Mouse (Mus musculus) kidney, postnatal 0 days (tissue): ENCODE data around the gene Wdr27. TPM values are rescaled to one million over a fixed set of nuclear protein-coding genes. Genes with fewer than 3 reads are reported as not detected.

Experiments
- ATAC-seq: fragments of 200-750 bp; cut with Nextera tagmentation; replicated peaks from 2 replicates; pipeline ENCODE4 v1.8.0; 2017; ENCODE audit warnings: low read depth, moderate number of reproducible peaks, moderate TSS enrichment, moderate library complexity; ENCODE audit not compliant: low FRiP score
- DNase-seq: peaks from one replicate; pipeline ENCODE4 v3.0.0-alpha.2; 2016; ENCODE audit warnings: low spot score
- H3K27ac ChIP-seq: fragments of 300-500 bp; sonication (generic); 2 replicates; pipeline ENCODE4 v1.5.1; 2014; ENCODE audit warnings: mild to moderate bottlenecking
- H3K27me3 ChIP-seq: fragments of 300-500 bp; sonication (generic); 2 replicates; pipeline ENCODE4 v1.6.1; 2014; ENCODE audit warnings: low read length, mixed read lengths; ENCODE audit not compliant: insufficient read depth
- H3K36me3 ChIP-seq: fragments of 300-500 bp; sonication (generic); 2 replicates; pipeline ENCODE4 v1.6.1; 2014; ENCODE audit warnings: low read length, mixed read lengths; ENCODE audit not compliant: insufficient read depth
- H3K4me1 ChIP-seq: fragments of 300-500 bp; sonication (generic); replicated peaks from 2 replicates; pipeline ENCODE4 v1.6.1; 2014; ENCODE audit warnings: antibody characterized with exemption, low read length, mixed read lengths; ENCODE audit not compliant: insufficient read depth
- H3K4me2 ChIP-seq: fragments of 300-500 bp; sonication (generic); 2 replicates; pipeline ENCODE4 v1.6.1; 2014; ENCODE audit warnings: mild to moderate bottlenecking, low read length, moderate library complexity, mixed read lengths
- H3K4me3 ChIP-seq: fragments of 300-500 bp; sonication (generic); replicated peaks from 2 replicates; pipeline ENCODE4 v1.5.1; 2014; ENCODE audit warnings: low read depth, low read length
- H3K9ac ChIP-seq: fragments of 300-500 bp; sonication (generic); 2 replicates; pipeline ENCODE4 v1.6.1; 2014; ENCODE audit warnings: low read depth, low read length
- H3K9me3 ChIP-seq: fragments of 300-500 bp; sonication (generic); replicated peaks from 2 replicates; pipeline ENCODE4 v1.6.1; 2016; ENCODE audit warnings: low read length, inconsistent platforms, mixed read lengths
- CTCF ChIP-seq: IDR thresholded peaks from 2 replicates; pipeline ENCODE4 v1.5.1; 2016; ENCODE audit warnings: antibody characterized with exemption, low read depth, mild to moderate bottlenecking, moderate library complexity
- WGBS: fragments of 180-500 bp; shearing (Covaris S2); extraction: QIAGEN DNeasy Blood & Tissue Kit; methylation state at CpG from one replicate; pipeline ENCODE4 v1.1.7; 2014; 5-methylcytosine and 5-hydroxymethylcytosine counted together
- polyA plus RNA-seq: library from polyadenylated mRNA; unstranded; fragments of >200 nt; fragmentation: Nextera tagmentation; extraction: Ambion mirVana; gene quantifications from 2 replicates; pipeline ENCODE4 v1.2.1, GENCODE M21; 2015

Gene Wdr27
- polyA plus RNA-seq, 1 experiment from 2014 or later, result 16.3 TPM

GRCm38 (mm10) chr17:14927644-14928218 lies 15.2 kb downstream of the Wdr27 start:
- no peak for TF ChIP-seq CTCF
- H3K9ac ChIP-seq, result no peak overlapping the region
- H3K4me3 ChIP-seq, result no peak overlapping the region
- 80% methylated on average over 8 of the region's 8 CpGs for WGBS
- DNase-seq (no peak), ATAC-seq (no peak)
- no peak overlapping the region for H3K27ac ChIP-seq
- H3K4me1 ChIP-seq, result no peaks in the 10 kb centered on the region
- no peaks in the 10 kb centered on the region for H3K27me3 ChIP-seq
- H3K36me3 ChIP-seq, result no peaks in the 10 kb centered on the region
- H3K9me3 ChIP-seq, result no peaks in the 10 kb centered on the region
- no peak overlapping the region for H3K4me2 ChIP-seq

GRCm38 (mm10) chr17:14921582-14921981 lies 21.4 kb downstream of the Wdr27 start:
- H3K9ac ChIP-seq, result no peak overlapping the region
- no peak overlapping the region for H3K27ac ChIP-seq
- DNase-seq, result no peak
- TF ChIP-seq CTCF, result no peak
- no peak for ATAC-seq
- H3K4me3 ChIP-seq, result no peak overlapping the region
- H3K4me1 ChIP-seq, result no peaks in the 10 kb centered on the region
- no peaks in the 10 kb centered on the region for H3K36me3 ChIP-seq
- no peaks in the 10 kb centered on the region for H3K27me3 ChIP-seq
- H3K9me3 ChIP-seq, result no peaks in the 10 kb centered on the region
- 26% methylated on average over 6 of the region's 6 CpGs for WGBS
- H3K4me2 ChIP-seq, result no peak overlapping the region

- Histone ChIP-seq H3K4me1 (no peaks in the 10 kb centered on the region), H3K4me3 (no peak overlapping the region), H3K4me2 (no peak overlapping the region), H3K27me3 (no peaks in the 10 kb centered on the region), H3K9ac (no peak overlapping the region), H3K9me3 (no peaks in the 10 kb centered on the region), H3K27ac (no peak overlapping the region), H3K36me3 (no peaks in the 10 kb centered on the region)
- DNase-seq (no peak), ATAC-seq (no peak)
- 91% methylated on average over 8 of the region's 8 CpGs for WGBS
- TF ChIP-seq CTCF, result no peak
These were observed 25.1 kb downstream of the Wdr27 start for GRCm38 (mm10) chr17:14917866-14918265.

- H3K27me3 ChIP-seq, result no peaks in the 10 kb centered on the region
- TF ChIP-seq CTCF, result no peak
- H3K4me1 ChIP-seq, result no peaks in the 10 kb centered on the region
- no peak overlapping the region for H3K4me2 ChIP-seq
- no peaks in the 10 kb centered on the region for H3K36me3 ChIP-seq
- H3K4me3 ChIP-seq, result no peak overlapping the region
- DNase-seq (no peak), ATAC-seq (no peak)
- no peak overlapping the region for H3K27ac ChIP-seq
- no peaks in the 10 kb centered on the region for H3K9me3 ChIP-seq
- no peak overlapping the region for H3K9ac ChIP-seq
- WGBS, result 90% methylated on average over 4 of the region's 4 CpGs
These were observed 28.6 kb downstream of the Wdr27 start for GRCm38 (mm10) chr17:14914401-14914800.

- H3K4me2 ChIP-seq, result no peak overlapping the region
- no peak overlapping the region for H3K9ac ChIP-seq
- no peaks in the 10 kb centered on the region for H3K36me3 ChIP-seq
- no peaks in the 10 kb centered on the region for H3K9me3 ChIP-seq
- no peak overlapping the region for H3K4me3 ChIP-seq
- no peak overlapping the region for H3K27ac ChIP-seq
- WGBS, result 88% methylated on average over 8 of the region's 8 CpGs
- no peak for DNase-seq
- H3K4me1 ChIP-seq, result no peaks in the 10 kb centered on the region
- no peak for TF ChIP-seq CTCF
- no peak for ATAC-seq
- H3K27me3 ChIP-seq, result no peaks in the 10 kb centered on the region
These were observed 30.0 kb downstream of the Wdr27 start for GRCm38 (mm10) chr17:14912981-14913380.

- 52% methylated on average over 6 of the region's 6 CpGs for WGBS
- no peaks in the 10 kb centered on the region for H3K27me3 ChIP-seq
- ATAC-seq (no peak), DNase-seq (no peak)
- H3K4me1 ChIP-seq, result no peaks in the 10 kb centered on the region
- TF ChIP-seq CTCF, result peak; percentile 52; the same call in 1 of the 2 replicates
- no peak overlapping the region for H3K4me2 ChIP-seq
- no peak overlapping the region for H3K4me3 ChIP-seq
- H3K36me3 ChIP-seq, result no peaks in the 10 kb centered on the region
- no peak overlapping the region for H3K9ac ChIP-seq
- H3K27ac ChIP-seq, result no peak overlapping the region
- no peaks in the 10 kb centered on the region for H3K9me3 ChIP-seq
These were observed 30.5 kb downstream of the Wdr27 start for GRCm38 (mm10) chr17:14912420-14912819.

- H3K9me3 ChIP-seq, result no peaks in the 10 kb centered on the region
- H3K36me3 ChIP-seq, result no peaks in the 10 kb centered on the region
- ATAC-seq, result no peak
- 91% methylated on average over 5 of the region's 5 CpGs for WGBS
- no peak for DNase-seq
- no peaks in the 10 kb centered on the region for H3K4me1 ChIP-seq
- TF ChIP-seq CTCF, result no peak
- H3K27me3 ChIP-seq, result no peaks in the 10 kb centered on the region
- no peak overlapping the region for H3K9ac ChIP-seq
- no peak overlapping the region for H3K27ac ChIP-seq
- H3K4me2 ChIP-seq, result no peak overlapping the region
- H3K4me3 ChIP-seq, result no peak overlapping the region
These were observed 32.2 kb downstream of the Wdr27 start for GRCm38 (mm10) chr17:14910771-14911170.
